Mouse (Mus musculus) layer of hippocampus, adult 8-10 months (tissue): Measurements from ENCODE around the gene Tert. TPM values are rescaled to one million over a fixed set of nuclear protein-coding genes. Genes with fewer than 3 reads are reported as not detected.

Source experiments
- DNase-seq, 2 experiments: peaks; one replicate each; pipeline ENCODE4 v3.0.0; 2022; ENCODE audit warnings: low spot score in 2 of 2
- total RNA-seq, 4 experiments: library from RNA; stranded (reverse); gene quantifications; 2 replicates each; pipeline ENCODE4 v1.2.4; 2022

The Tert gene
- total RNA-seq, 4 experiments from 2014 or later: 2.5 to 5.3 (median 3.5) TPM

- DNase-seq: no peak
Observed at GRCm38 (mm10) chr13:73675161-73675560, 48.5 kb downstream of the Tert start.

GRCm38 (mm10) chr13:73677853-73678252 is 51.1 kb downstream of the Tert start, which contains the start of gene Slc6a18:
Slc6a18 (minus strand) TSS chr13:73678023.
- DNase-seq: no peak

GRCm38 (mm10) chr13:73679311-73679710 is 52.6 kb downstream of the Tert start:
- no peak for DNase-seq

GRCm38 (mm10) chr13:73680394-73680793 is 53.7 kb downstream of the Tert start:
- DNase-seq: no peak

GRCm38 (mm10) chr13:73682226-73682625 is 55.5 kb downstream of the Tert start:
- no peak for DNase-seq

GRCm38 (mm10) chr13:73683682-73684081 is 57.0 kb downstream of the Tert start:
- peak; percentile 40 to 42 for DNase-seq

- no peak for DNase-seq
Observed at GRCm38 (mm10) chr13:73684412-73684811, 57.7 kb downstream of the Tert start.

GRCm38 (mm10) chr13:73685502-73685901 is 58.8 kb downstream of the Tert start:
- no peak for DNase-seq

GRCm38 (mm10) chr13:73687601-73688000 is 60.9 kb downstream of the Tert start:
- DNase-seq: no peak

GRCm38 (mm10) chr13:73688934-73689333 is 62.2 kb downstream of the Tert start:
- DNase-seq: no peak

GRCm38 (mm10) chr13:73692249-73692868 is 65.6 kb downstream of the Tert start:
- DNase-seq: peak; percentile 30 to 35

GRCm38 (mm10) chr13:73693333-73693732 is 66.6 kb downstream of the Tert start:
- no peak for DNase-seq

- no peak for DNase-seq
Observed at GRCm38 (mm10) chr13:73694972-73695371, 68.3 kb downstream of the Tert start.

- DNase-seq: no peak
Observed at GRCm38 (mm10) chr13:73696529-73696928, 69.8 kb downstream of the Tert start.

Other genes starting within 250 kb of the Tert start
- 10 to 100 TPM; 33.1 to 47.9 (median 44.0) TPM for gene Lpcat1, start 159.7 kb upstream of the Tert start, total RNA-seq
- under 1 TPM in 3 of 4 experiments, not detected in 1; 0.13 to 0.52 (median 0.21) TPM for gene Slc6a3, start 90.2 kb upstream of the Tert start, total RNA-seq
- gene Clptm1l, start 22.9 kb upstream of the Tert start, total RNA-seq: 100 to 1,000 TPM; 116 to 132 (median 122) TPM
- gene Slc6a18, start 51.1 kb downstream of the Tert start, total RNA-seq: not detected
- under 1 TPM; 0.14 to 0.45 (median 0.32) TPM for gene Slc6a19, start 78.0 kb downstream of the Tert start, total RNA-seq
- gene Slc12a7, start 106.2 kb downstream of the Tert start, total RNA-seq: 1 to 10 TPM; 4.3 to 7.4 (median 6.5) TPM
- gene Nkd2, start 220.7 kb downstream of the Tert start, total RNA-seq: 10 to 100 TPM in 1 of 4 experiments, 1 to 10 TPM in 3; 6.1 to 12.0 (median 7.5) TPM